Mouse (Mus musculus): ENCODE results near the gene Gjb3.

Gjb3 gene

GRCm38 (mm10) chr4:127337668-127338067 is 7.0 kb upstream of the Gjb3 start:
- DNase-seq (ENCODE audit: inconsistent ontology term), result no peak

- DNase-seq (ENCODE audit: inconsistent ontology term), result no peak
These were observed 4.3 kb upstream of the Gjb3 start for GRCm38 (mm10) chr4:127334870-127335504.

- peak; percentile 69 for DNase-seq (ENCODE audit: inconsistent ontology term)
These were observed 527 bp upstream of the Gjb3 start for GRCm38 (mm10) chr4:127331171-127331570.

GRCm38 (mm10) chr4:127329751-127330150 is 893 bp downstream of the Gjb3 start:
- DNase-seq (ENCODE audit: inconsistent ontology term), result no peak

- DNase-seq (ENCODE audit: inconsistent ontology term), result peak; percentile 52
These were observed 1.6 kb downstream of the Gjb3 start for GRCm38 (mm10) chr4:127329046-127329445.

GRCm38 (mm10) chr4:127328378-127328777 is 2.3 kb downstream of the Gjb3 start:
- DNase-seq (ENCODE audit: inconsistent ontology term), result no peak

GRCm38 (mm10) chr4:127327749-127328148 is 2.9 kb downstream of the Gjb3 start:
- DNase-seq (ENCODE audit: inconsistent ontology term), result no peak

- DNase-seq (ENCODE audit: inconsistent ontology term), result peak; percentile 64
These were observed 3.4 kb downstream of the Gjb3 start for GRCm38 (mm10) chr4:127327258-127327657.

GRCm38 (mm10) chr4:127325276-127325675 is 5.4 kb downstream of the Gjb3 start:
- no peak for DNase-seq (ENCODE audit: inconsistent ontology term)

GRCm38 (mm10) chr4:127324759-127325158 is 5.9 kb downstream of the Gjb3 start:
- peak; percentile 61 for DNase-seq (ENCODE audit: inconsistent ontology term)

- no peak for DNase-seq (ENCODE audit: inconsistent ontology term)
These were observed 6.3 kb downstream of the Gjb3 start for GRCm38 (mm10) chr4:127324296-127324695.

GRCm38 (mm10) chr4:127323651-127324050 is 7.0 kb downstream of the Gjb3 start:
- no peak for DNase-seq (ENCODE audit: inconsistent ontology term)

- peak; percentile 43 for DNase-seq (ENCODE audit: inconsistent ontology term)
These were observed 11.0 kb downstream of the Gjb3 start for GRCm38 (mm10) chr4:127319613-127320012.

GRCm38 (mm10) chr4:127317143-127317542 is 13.5 kb downstream of the Gjb3 start:
- no peak for DNase-seq (ENCODE audit: inconsistent ontology term)

GRCm38 (mm10) chr4:127315753-127316152 is 14.9 kb downstream of the Gjb3 start:
- DNase-seq (ENCODE audit: inconsistent ontology term), result no peak

GRCm38 (mm10) chr4:127314585-127314984 is 16.1 kb downstream of the Gjb3 start:
- DNase-seq (ENCODE audit: inconsistent ontology term), result no peak

- peak; percentile 84 for DNase-seq (ENCODE audit: inconsistent ontology term)
These were observed 16.8 kb downstream of the Gjb3 start, which contains the start of gene Gja4 for GRCm38 (mm10) chr4:127313861-127314260. Gene Gja4, minus strand, starts transcription at chr4:127314039.

- no peak for DNase-seq (ENCODE audit: inconsistent ontology term)
These were observed 18.3 kb downstream of the Gjb3 start for GRCm38 (mm10) chr4:127312349-127312748.

- DNase-seq (ENCODE audit: inconsistent ontology term), result no peak
These were observed 19.1 kb downstream of the Gjb3 start for GRCm38 (mm10) chr4:127311561-127311960.

- no peak for DNase-seq (ENCODE audit: inconsistent ontology term)
These were observed 23.7 kb downstream of the Gjb3 start for GRCm38 (mm10) chr4:127306915-127307314.

- no peak for DNase-seq (ENCODE audit: inconsistent ontology term)
These were observed 26.8 kb downstream of the Gjb3 start for GRCm38 (mm10) chr4:127303796-127304195.

- DNase-seq (ENCODE audit: inconsistent ontology term), result no peak
These were observed 30.1 kb downstream of the Gjb3 start for GRCm38 (mm10) chr4:127300503-127300902.

GRCm38 (mm10) chr4:127292631-127293030 is 38.0 kb downstream of the Gjb3 start:
- DNase-seq (ENCODE audit: inconsistent ontology term), result no peak

GRCm38 (mm10) chr4:127289039-127289548 is 41.5 kb downstream of the Gjb3 start:
- no peak for DNase-seq (ENCODE audit: inconsistent ontology term)

Data from Muller cell, postnatal 12 days (primary cell).